Mouse (Mus musculus): ENCODE results near the gene Kdm2a. TPM values are rescaled to one million over a fixed set of nuclear protein-coding genes. Genes with fewer than 3 reads are reported as not detected.
"Not testable (repeated sequence)": the region's sequence is repeated elsewhere in the genome, so short reads cannot be mapped to it uniquely, and the experiment has no call there.

Kdm2a gene
- total RNA-seq, 2 experiments from 2014 or later: 35.3 to 44.0 TPM

GRCm38 (mm10) chr19:4417713-4418112, 19.6 kb upstream of the Kdm2a start:
- intact Hi-C loops (cut with DNase I): loop anchor here (1.0 to 5.0 kb wide), 2 partner anchors 79 to 160 kb away; no protein-coding TSS in a partner anchor
- no peak for DNase-seq (ENCODE audit: low spot score)

GRCm38 (mm10) chr19:4417183-4417582, 19.1 kb upstream of the Kdm2a start:
- intact Hi-C loops (cut with DNase I): loop anchor here (1.0 to 5.0 kb wide), 2 partner anchors 79 to 160 kb away; no protein-coding TSS in a partner anchor
- DNase-seq (ENCODE audit: low spot score): no peak

- DNase-seq (ENCODE audit: low spot score): no peak
- intact Hi-C loops (cut with DNase I): loop anchor here (5.0 kb wide), 1 partner anchor 157 kb away; no protein-coding TSS in a partner anchor
Observed at GRCm38 (mm10) chr19:4414631-4415030, 16.5 kb upstream of the Kdm2a start.

- intact Hi-C loops (cut with DNase I): no loop called here
- no peak for DNase-seq (ENCODE audit: low spot score)
Observed at GRCm38 (mm10) chr19:4409062-4409461, 11.0 kb upstream of the Kdm2a start.

- intact Hi-C loops (cut with DNase I): no loop called here
- DNase-seq (ENCODE audit: low spot score): no peak
Observed at GRCm38 (mm10) chr19:4404840-4405239, 6.8 kb upstream of the Kdm2a start.

- intact Hi-C loops (cut with DNase I): loop anchor here (5.0 kb wide), 1 partner anchor 62 kb away; no protein-coding TSS in a partner anchor
- no peak for DNase-seq (ENCODE audit: low spot score)
Observed at GRCm38 (mm10) chr19:4398959-4399358, 874 bp upstream of the Kdm2a start.

GRCm38 (mm10) chr19:4398630-4398948, 504 bp upstream of the Kdm2a start:
- intact Hi-C loops (cut with DNase I): loop anchor here (5.0 kb wide), 1 partner anchor 61 kb away; no protein-coding TSS in a partner anchor

GRCm38 (mm10) chr19:4396998-4397797, 887 bp downstream of the Kdm2a start:
- intact Hi-C loops (cut with DNase I): loop anchor here (5.0 kb wide), 1 partner anchor 60 kb away; no protein-coding TSS in a partner anchor
- DNase-seq (ENCODE audit: low spot score): peak; percentile 93

More at GRCm38 (mm10) chr19:4398630-4398948, 504 bp upstream of the Kdm2a start:
- DNase-seq (ENCODE audit: low spot score): no peak

- intact Hi-C loops (cut with DNase I): loop anchor here (5.0 kb wide), 1 partner anchor 59 kb away; no protein-coding TSS in a partner anchor
- DNase-seq (ENCODE audit: low spot score): peak; percentile 12
Observed at GRCm38 (mm10) chr19:4396081-4396997, 1.7 kb downstream of the Kdm2a start.

GRCm38 (mm10) chr19:4387276-4387675, 10.8 kb downstream of the Kdm2a start:
- DNase-seq (ENCODE audit: low spot score): no peak
- intact Hi-C loops (cut with DNase I): loop anchor here (5.0 kb wide), 1 partner anchor 40 kb away; no protein-coding TSS in a partner anchor

GRCm38 (mm10) chr19:4385026-4385425, 13.1 kb downstream of the Kdm2a start:
- no peak for DNase-seq (ENCODE audit: low spot score)
- intact Hi-C loops (cut with DNase I): loop anchor here (5.0 kb wide), 1 partner anchor 38 kb away; no protein-coding TSS in a partner anchor

GRCm38 (mm10) chr19:4384322-4384721, 13.8 kb downstream of the Kdm2a start:
- intact Hi-C loops (cut with DNase I): no loop called here
- DNase-seq (ENCODE audit: low spot score): no peak

- DNase-seq (ENCODE audit: low spot score): no peak
- intact Hi-C loops (cut with DNase I): no loop called here
Observed at GRCm38 (mm10) chr19:4383306-4383705, 14.8 kb downstream of the Kdm2a start.

- intact Hi-C loops (cut with DNase I); DNase-seq (ENCODE audit: low spot score): not testable (repeated sequence)
Observed at GRCm38 (mm10) chr19:4382303-4382702, 15.8 kb downstream of the Kdm2a start.

GRCm38 (mm10) chr19:4370656-4371055, 27.4 kb downstream of the Kdm2a start:
- intact Hi-C loops (cut with DNase I): no loop called here
- DNase-seq (ENCODE audit: low spot score): no peak

GRCm38 (mm10) chr19:4370254-4370653, 27.8 kb downstream of the Kdm2a start:
- no peak for DNase-seq (ENCODE audit: low spot score)
- intact Hi-C loops (cut with DNase I): no loop called here

GRCm38 (mm10) chr19:4349455-4349854, 48.6 kb downstream of the Kdm2a start:
- no peak for DNase-seq (ENCODE audit: low spot score)
- intact Hi-C loops (cut with DNase I): loop anchor here (5.0 kb wide), 1 partner anchor 38 kb away; no protein-coding TSS in a partner anchor

- intact Hi-C loops (cut with DNase I): loop anchor here (5.0 kb wide), 1 partner anchor 41 kb away; no protein-coding TSS in a partner anchor
- no peak for DNase-seq (ENCODE audit: low spot score)
Observed at GRCm38 (mm10) chr19:4346479-4346878, 51.6 kb downstream of the Kdm2a start.

GRCm38 (mm10) chr19:4338162-4338561, 59.9 kb downstream of the Kdm2a start:
- no peak for DNase-seq (ENCODE audit: low spot score)
- intact Hi-C loops (cut with DNase I): loop anchor here (1.0 to 5.0 kb wide), 2 partner anchors 59 to 79 kb away; partner anchors contain the start of gene Kdm2a

GRCm38 (mm10) chr19:4333791-4334190, 64.3 kb downstream of the Kdm2a start:
- DNase-seq (ENCODE audit: low spot score): peak; percentile 95
- intact Hi-C loops (cut with DNase I): no loop called here
